Mouse (Mus musculus) heart, adult 18-20 months (tissue): ENCODE data around the gene Fam207a. TPM values are rescaled to one million over a fixed set of nuclear protein-coding genes. Genes with fewer than 3 reads are reported as not detected.

Source experiments
- DNase-seq, 2 experiments: peaks; one replicate each; pipeline ENCODE4 v3.0.0; 2021 to 2022; ENCODE audit warnings: mixed read lengths in 1 of 2
- total RNA-seq, 2 experiments: library from RNA; stranded (reverse); gene quantifications; 2 replicates each; pipeline ENCODE4 v1.2.3; 2021

Fam207a gene
- total RNA-seq, 2 experiments from 2014 or later: 8.3 to 10.5 TPM

GRCm38 (mm10) chr10:77531026-77532019 lies 15.7 kb upstream of the Fam207a start:
- no peak for DNase-seq

- DNase-seq: peak in 1 of 2 experiments; percentile 68
Measured at GRCm38 (mm10) chr10:77530140-77530539, 14.6 kb upstream of the Fam207a start, which contains the start of gene Itgb2. Gene Itgb2, plus strand, starts transcription at chr10:77530252.

GRCm38 (mm10) chr10:77528634-77529033 lies 13.0 kb upstream of the Fam207a start:
- no peak for DNase-seq

GRCm38 (mm10) chr10:77526488-77526887 lies 10.9 kb upstream of the Fam207a start:
- DNase-seq: no peak

GRCm38 (mm10) chr10:77523321-77523720 lies 7.7 kb upstream of the Fam207a start:
- peak in 1 of 2 experiments; percentile 50 for DNase-seq

GRCm38 (mm10) chr10:77522746-77523145 lies 7.2 kb upstream of the Fam207a start:
- no peak for DNase-seq

GRCm38 (mm10) chr10:77522021-77522731 lies 6.6 kb upstream of the Fam207a start:
- peak in 1 of 2 experiments; percentile 29 for DNase-seq

GRCm38 (mm10) chr10:77520497-77520896 lies 4.9 kb upstream of the Fam207a start:
- DNase-seq: no peak

- DNase-seq: no peak
Measured at GRCm38 (mm10) chr10:77519191-77519590, 3.6 kb upstream of the Fam207a start.

- DNase-seq: no peak
Measured at GRCm38 (mm10) chr10:77517801-77518200, 2.2 kb upstream of the Fam207a start.

GRCm38 (mm10) chr10:77517066-77517620 lies 1.6 kb upstream of the Fam207a start:
- DNase-seq: peak; percentile 74 to 79

- DNase-seq: peak in 1 of 2 experiments; percentile 51
Measured at GRCm38 (mm10) chr10:77516379-77516951, 880 bp upstream of the Fam207a start.

GRCm38 (mm10) chr10:77510225-77510982 lies 5.2 kb downstream of the Fam207a start:
- DNase-seq: no peak

- DNase-seq: peak; percentile 86 to 97
Measured at GRCm38 (mm10) chr10:77509403-77510187, 6.0 kb downstream of the Fam207a start.

GRCm38 (mm10) chr10:77508744-77509143 lies 6.8 kb downstream of the Fam207a start:
- no peak for DNase-seq

GRCm38 (mm10) chr10:77507779-77508178 lies 7.8 kb downstream of the Fam207a start:
- DNase-seq: no peak

GRCm38 (mm10) chr10:77506961-77507577 lies 8.5 kb downstream of the Fam207a start:
- peak; percentile 64 to 87 for DNase-seq

GRCm38 (mm10) chr10:77506526-77506925 lies 9.1 kb downstream of the Fam207a start:
- DNase-seq: no peak

GRCm38 (mm10) chr10:77504143-77504542 lies 11.4 kb downstream of the Fam207a start:
- no peak for DNase-seq
